Mouse (Mus musculus): ENCODE data around the gene Vipr1. TPM values are rescaled to one million over a fixed set of nuclear protein-coding genes. Genes with fewer than 3 reads are reported as not detected.

Gene Vipr1
- polyA plus RNA-seq, 1 experiment from 2014 or later: 0.17 TPM

- no peaks in the 10 kb centered on the region for H3K9me3 ChIP-seq (replicated peaks; ENCODE audit: low read length)
- DNase-seq (ENCODE audit: low spot score) (no peak), ATAC-seq (replicated peaks; ENCODE audit: low FRiP score, low read depth) (peak; percentile 5; the same call in 1 of the 2 replicates)
- H3K36me3 ChIP-seq (ENCODE audit: insufficient read depth, low read length): no peaks in the 10 kb centered on the region
- peak overlapping the region; percentile 71; the same call in 1 of the 2 replicates for H3K4me3 ChIP-seq (replicated peaks; ENCODE audit: low read depth, low read length)
- H3K4me2 ChIP-seq (ENCODE audit: low read length): peak overlapping the region; percentile 49
- peak overlapping the region; percentile 98 for H3K27ac ChIP-seq
- WGBS: 68% methylated on average over 15 of the region's 15 CpGs
- H3K4me1 ChIP-seq (replicated peaks; ENCODE audit: insufficient read depth, low read length): 0 out of 2 replicates have a peak, but pooled peaks cover 2% of the 10 kb centered on the region
- H3K9ac ChIP-seq (ENCODE audit: low read depth, low read length): peak overlapping the region; percentile 52
- H3K27me3 ChIP-seq (ENCODE audit: insufficient read depth, low read length): no peaks in the 10 kb centered on the region
- TF ChIP-seq CTCF (IDR thresholded peaks at IDR 0.05; ENCODE audit: low read depth): no peak
These were observed 75.7 kb downstream of the Vipr1 start for GRCm38 (mm10) chr9:121718070-121718705.

- ATAC-seq (replicated peaks; ENCODE audit: low FRiP score, low read depth) (peak; percentile 99), DNase-seq (ENCODE audit: low spot score) (peak; percentile 99)
- Histone ChIP-seq H3K27ac (peak within 1 kb of the TSS; percentile 98), H3K9ac (ENCODE audit: low read depth, low read length) (peak within 1 kb of the TSS; percentile 95), H3K4me2 (ENCODE audit: low read length) (peak within 1 kb of the TSS; percentile 84), H3K9me3 (replicated peaks; ENCODE audit: low read length) (no peaks in the 10 kb centered on the region), H3K27me3 (ENCODE audit: insufficient read depth, low read length) (no peaks in the 10 kb centered on the region), H3K36me3 (ENCODE audit: insufficient read depth, low read length) (no peaks in the 10 kb centered on the region), H3K4me3 (replicated peaks; ENCODE audit: low read depth, low read length) (peak within 1 kb of the TSS; percentile 71), H3K4me1 (replicated peaks; ENCODE audit: insufficient read depth, low read length) (0 out of 2 replicates have a peak, but pooled peaks cover 2% of the 10 kb centered on the region)
- TF ChIP-seq CTCF (IDR thresholded peaks at IDR 0.05; ENCODE audit: low read depth): peak; percentile 38
- WGBS: under 1% methylated on average over 60 of the region's 61 CpGs
These were observed 76.3 kb downstream of the Vipr1 start, which contains the start of gene Nktr for GRCm38 (mm10) chr9:121718792-121719318. Nktr (plus strand) TSS chr9:121719169.

GRCm38 (mm10) chr9:121719347-121720331, 77.1 kb downstream of the Vipr1 start:
- peak; percentile 72 for ATAC-seq (replicated peaks; ENCODE audit: low FRiP score, low read depth)
- no peaks in the 10 kb centered on the region for H3K27me3 ChIP-seq (ENCODE audit: insufficient read depth, low read length)
- WGBS: under 1% methylated on average over 69 of the region's 87 CpGs
- no peaks in the 10 kb centered on the region for H3K36me3 ChIP-seq (ENCODE audit: insufficient read depth, low read length)
- DNase-seq (ENCODE audit: low spot score): peak; percentile 66
- 0 out of 2 replicates have a peak, but pooled peaks cover 2% of the 10 kb centered on the region for H3K4me1 ChIP-seq (replicated peaks; ENCODE audit: insufficient read depth, low read length)
- peak overlapping the region; percentile 98 for H3K27ac ChIP-seq
- no peak for TF ChIP-seq CTCF (IDR thresholded peaks at IDR 0.05; ENCODE audit: low read depth)
- H3K9me3 ChIP-seq (replicated peaks; ENCODE audit: low read length): no peaks in the 10 kb centered on the region
- peak overlapping the region; percentile 84 for H3K4me2 ChIP-seq (ENCODE audit: low read length)
- peak overlapping the region; percentile 95 for H3K9ac ChIP-seq (ENCODE audit: low read depth, low read length)
- peak overlapping the region; percentile 71 for H3K4me3 ChIP-seq (replicated peaks; ENCODE audit: low read depth, low read length)

Other genes with a start within 250 kb of the Vipr1 start
- 13.0 and 14.0 TPM in 2 replicates for gene Cck, start 147.0 kb upstream of the Vipr1 start, polyA plus RNA-seq (2015; fragmentation: Nextera tagmentation; extraction: Ambion mirVana)
- 0.28 TPM in 1 of 2 replicates, not detected in the other for gene Lyzl4, start 620 bp upstream of the Vipr1 start, polyA plus RNA-seq (2015; fragmentation: Nextera tagmentation; extraction: Ambion mirVana)
- gene Sec22c, start 62.8 kb downstream of the Vipr1 start, polyA plus RNA-seq (2015; fragmentation: Nextera tagmentation; extraction: Ambion mirVana): 7.4 and 8.1 TPM in 2 replicates
- gene Ss18l2, start 67.6 kb downstream of the Vipr1 start, polyA plus RNA-seq (2015; fragmentation: Nextera tagmentation; extraction: Ambion mirVana): 176 and 194 TPM in 2 replicates
- 42.8 and 44.7 TPM in 2 replicates for gene Nktr, start 76.5 kb downstream of the Vipr1 start, polyA plus RNA-seq (2015; fragmentation: Nextera tagmentation; extraction: Ambion mirVana)
- 13.6 and 14.4 TPM in 2 replicates for gene Zfp651, start 116.6 kb downstream of the Vipr1 start, polyA plus RNA-seq (2015; fragmentation: Nextera tagmentation; extraction: Ambion mirVana)
- gene Klhl40, start 134.9 kb downstream of the Vipr1 start, polyA plus RNA-seq (2015; fragmentation: Nextera tagmentation; extraction: Ambion mirVana): 0.13 TPM in 1 of 2 replicates, not detected in the other
- 0.11 and 0.42 TPM in 2 replicates for gene Hhatl, start 149.8 kb downstream of the Vipr1 start, polyA plus RNA-seq (2015; fragmentation: Nextera tagmentation; extraction: Ambion mirVana)
- 0.23 and 0.25 TPM in 2 replicates for gene Ccdc13, start 196.7 kb downstream of the Vipr1 start, polyA plus RNA-seq (2015; fragmentation: Nextera tagmentation; extraction: Ambion mirVana)
- 148 and 151 TPM in 2 replicates for gene Higd1a, start 215.6 kb downstream of the Vipr1 start, polyA plus RNA-seq (2015; fragmentation: Nextera tagmentation; extraction: Ambion mirVana)

Measured in kidney, postnatal 0 days (tissue).